Mouse (Mus musculus) ES-E14 (cell line): ENCODE measurements around the gene Mpig6b.

Experiments
- CHD2 ChIP-seq: IDR thresholded peaks from 2 replicates; pipeline ENCODE4 v1.6.1; 2014; ENCODE audit warnings: mild to moderate bottlenecking, low read depth, low read length, inconsistent platforms
- HCFC1 ChIP-seq: IDR thresholded peaks from 2 replicates; pipeline ENCODE4 v1.6.1; 2012; ENCODE audit warnings: low read length, inconsistent platforms, borderline replicate concordance; ENCODE audit not compliant: insufficient read depth
- MAFK ChIP-seq: IDR thresholded peaks from 2 replicates; pipeline ENCODE4 v1.6.1; 2014; ENCODE audit warnings: mild to moderate bottlenecking, low read depth, low read length, inconsistent platforms; ENCODE audit not compliant: insufficient read depth
- ZC3H11A ChIP-seq: IDR thresholded peaks from 2 replicates; pipeline ENCODE4 v1.6.1; 2012; ENCODE audit warnings: low read depth, mild to moderate bottlenecking, inconsistent platforms, low read length, borderline replicate concordance
- ZNF384 ChIP-seq: IDR thresholded peaks from 2 replicates; pipeline ENCODE4 v1.6.1; 2012; ENCODE audit warnings: low read depth, low read length, inconsistent platforms

DNA sequence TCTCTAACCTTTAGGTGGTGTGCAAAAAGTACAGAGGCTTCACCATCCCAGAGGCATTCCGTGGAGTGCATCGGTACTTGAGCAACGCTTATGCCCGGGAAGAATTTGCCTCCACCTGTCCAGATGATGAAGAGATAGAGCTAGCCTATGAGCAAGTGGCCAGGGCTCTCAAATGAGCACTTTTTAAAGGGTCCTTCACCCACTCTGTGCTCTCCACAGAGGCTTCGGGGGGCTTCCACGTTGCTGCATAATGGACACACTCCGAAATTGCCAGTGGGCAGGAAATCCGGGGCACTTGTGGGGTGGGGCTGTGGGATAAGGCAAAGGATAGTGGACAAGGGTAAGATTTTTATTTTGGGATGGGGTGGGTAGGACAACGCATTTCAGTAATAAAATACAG is 7.7 kb downstream of the Mpig6b start:
- TF ChIP-seq ZNF384 (no peak), MAFK (no peak), HCFC1 (no peak), ZC3H11A (no peak), CHD2 (no peak)
